Mouse (Mus musculus) small intestine, adult 2 months (tissue): Measurements from ENCODE around the gene Arhgap42.

Source experiments
- CTCF ChIP-seq: fragments of 200-500 bp; IDR thresholded peaks from 2 replicates; pipeline ENCODE4 v1.5.1; 2012; ENCODE audit warnings: low read depth, mild to moderate bottlenecking, control low read depth, inconsistent platforms, low read length, moderate library complexity, mixed read lengths; ENCODE audit not compliant: insufficient replicate concordance, insufficient read length; ENCODE audit errors: extremely low read depth
- POLR2A ChIP-seq: fragments of 200-500 bp; IDR thresholded peaks from 2 replicates; pipeline ENCODE4 v1.6.1; 2012; ENCODE audit warnings: low read depth, mild to moderate bottlenecking, control low read depth, inconsistent platforms, low read length, moderate library complexity

DNA sequence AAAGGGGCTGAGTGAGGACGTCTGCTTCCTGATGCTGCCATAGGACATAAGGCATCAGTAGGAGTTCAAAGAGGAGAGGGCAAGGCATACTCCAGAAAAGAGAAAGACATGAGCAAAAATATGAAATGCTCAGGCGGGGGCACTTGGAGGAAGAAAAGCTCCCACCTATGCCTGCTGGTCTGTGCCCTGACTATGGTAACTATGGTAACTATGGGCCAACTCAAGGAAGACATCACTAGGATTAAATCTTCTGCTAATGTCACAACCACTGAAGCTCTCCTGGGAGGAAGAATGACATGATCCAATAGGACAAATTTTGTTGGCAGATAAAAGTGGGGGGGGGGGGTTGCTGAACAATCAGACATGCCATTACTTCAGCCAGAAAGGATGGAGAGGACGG, 124.6 kb downstream of the Arhgap42 start:
- no peak for TF ChIP-seq CTCF
- TF ChIP-seq POLR2A, result no peak
